Mouse (Mus musculus) telencephalon, adult 2 months (tissue): ENCODE results near the gene Gm12887.

ENCODE experiments used
- DNase-seq: peaks from one replicate; pipeline ENCODE4 v3.0.0-alpha.2; 2011; ENCODE audit warnings: low read depth, low spot score

Gm12887 gene

GRCm38 (mm10) chr4:121622003-121622402 lies at the start of gene Gm12887:
Gene Gm12887 (minus strand): TSS chr4:121622103.
- DNase-seq = no peak

GRCm38 (mm10) chr4:121657040-121657439 lies 35.1 kb upstream of the Gm12887 start:
- no peak for DNase-seq
